Mouse (Mus musculus) gastrocnemius, adult 2 months (tissue): ENCODE data around the gene Rpl10l. TPM values are rescaled to one million over a fixed set of nuclear protein-coding genes. Genes with fewer than 3 reads are reported as not detected.

Experiments used
- DNase-seq: peaks from one replicate; pipeline ENCODE4 v3.0.0; 2022
- H3K27ac ChIP-seq: fragments of 200-600 bp; 2 replicates; pipeline ENCODE4 v1.8.1; 2022; ENCODE audit warnings: mild to moderate bottlenecking
- H3K4me3 ChIP-seq: fragments of 200-600 bp; 2 replicates; pipeline ENCODE4 v1.8.1; 2022; ENCODE audit warnings: mild to moderate bottlenecking, moderate library complexity
- CTCF ChIP-seq: fragments of 200-600 bp; IDR thresholded peaks from 2 replicates; pipeline ENCODE4 v1.8.1; 2022; ENCODE audit warnings: antibody characterized with exemption, mild to moderate bottlenecking, moderate library complexity
- intact Hi-C: fragments of 180-260 bp; cut with DNase I; formaldehyde crosslinking; loops from one replicate; pipeline ENCODE4 v1.15.1; 2025
- long read RNA-seq, 2 experiments: library from polyadenylated mRNA; stranded (forward); transcript quantifications; one replicate each; pipeline ENCODE4 v2.0.0; 2021
- total RNA-seq, 2 experiments: library from RNA; stranded (reverse); gene quantifications; 2 replicates each; pipeline ENCODE4 v1.2.3; 2021

Gene Rpl10l
- not detected for total RNA-seq
- long read RNA-seq, experiment 1: 0 reads
- long read RNA-seq, experiment 2: 0 reads

DNA sequence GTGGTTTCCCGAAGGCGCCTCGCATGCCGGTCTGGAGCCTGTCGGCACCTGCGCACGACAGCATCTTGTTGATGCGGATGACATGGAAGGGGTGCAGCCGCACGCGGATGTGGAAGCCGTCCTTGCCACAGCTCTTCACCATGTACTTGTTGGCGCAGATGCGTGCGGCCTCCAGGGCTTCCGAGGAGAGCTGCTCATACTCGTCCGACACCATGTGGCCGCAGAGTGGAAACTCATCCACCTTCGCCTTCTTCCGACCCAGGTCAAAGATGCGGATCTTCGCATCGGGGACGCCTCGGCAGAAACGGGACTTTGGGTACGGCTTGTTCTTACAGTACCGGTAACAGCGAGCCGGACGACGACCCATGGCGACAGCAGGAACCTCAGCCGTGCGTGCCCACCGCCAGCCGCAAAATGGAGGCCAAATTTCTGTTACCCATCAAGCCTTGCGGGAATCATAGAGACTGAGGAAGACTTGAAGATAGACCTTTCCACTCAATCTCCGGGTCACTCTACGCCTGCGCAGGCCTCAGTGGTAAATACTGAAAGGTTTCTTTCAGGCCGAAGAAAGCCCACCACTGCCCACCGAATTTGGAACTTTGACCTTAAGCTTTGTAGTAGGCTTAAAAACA, at the start of gene Rpl10l:
Rpl10l (minus strand) TSS at position 411 of the 632 bp plus-strand sequence.
- no peak for DNase-seq
- no peak within 1 kb of the TSS for H3K4me3 ChIP-seq
- no peak within 1 kb of the TSS for H3K27ac ChIP-seq
- intact Hi-C loops: no loop called here
- no peak for TF ChIP-seq CTCF

DNA sequence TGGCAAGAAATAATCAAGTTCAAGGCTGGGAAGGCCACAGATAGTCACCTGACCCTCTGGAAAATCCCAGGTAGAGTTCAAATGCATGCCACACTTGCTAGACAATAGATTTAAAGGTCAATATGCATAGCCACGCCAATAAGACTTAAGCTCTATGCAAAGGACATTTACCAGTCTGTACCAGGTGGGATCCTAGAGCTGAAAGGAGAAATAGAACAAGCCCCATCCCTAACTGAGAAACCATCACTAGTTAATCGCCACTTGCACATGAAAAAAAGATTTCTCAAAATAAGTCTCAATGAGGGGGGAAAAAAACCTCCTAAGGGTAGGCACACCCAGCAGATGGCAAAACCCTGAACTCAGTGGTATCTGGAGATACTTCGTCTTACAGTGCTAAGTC, 8.3 kb downstream of the Rpl10l start:
- H3K4me3 ChIP-seq: no peak overlapping the region
- no peak for TF ChIP-seq CTCF
- no peak overlapping the region for H3K27ac ChIP-seq
- intact Hi-C loops: no loop called here
- DNase-seq: no peak

DNA sequence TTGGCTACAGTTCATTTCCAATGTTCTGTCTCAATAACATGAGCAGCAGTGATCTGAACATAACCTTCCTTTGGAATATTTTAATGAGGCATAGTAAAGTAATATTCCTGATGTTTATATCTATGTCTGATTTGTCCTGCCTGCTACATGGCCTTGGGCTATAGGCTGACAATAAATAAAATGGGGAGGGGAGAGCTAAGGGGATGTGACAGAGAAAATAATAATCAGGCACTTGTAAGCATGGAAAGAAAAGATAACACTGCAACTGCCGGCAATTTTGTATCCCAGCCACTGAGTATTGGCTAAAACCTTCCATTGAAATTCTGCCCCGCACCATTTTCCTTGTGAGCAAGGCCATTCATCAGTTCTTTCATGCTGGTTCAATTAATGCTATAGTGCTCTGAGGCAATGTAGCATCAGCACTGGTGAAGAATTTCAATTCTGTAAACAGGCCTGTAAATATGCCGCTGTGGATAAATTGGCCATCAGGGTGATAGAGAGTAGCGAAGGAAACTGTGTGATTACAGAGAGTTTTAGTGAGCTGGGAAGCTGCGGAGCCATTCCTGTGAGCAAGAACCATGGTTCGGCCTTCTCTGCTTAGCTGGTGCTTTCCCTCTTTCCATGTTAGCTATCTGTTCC, 38.6 kb downstream of the Rpl10l start:
- DNase-seq: no peak
- TF ChIP-seq CTCF: no peak
- intact Hi-C loops: no loop called here
- Histone ChIP-seq H3K27ac (no peak overlapping the region), H3K4me3 (no peak overlapping the region)

DNA sequence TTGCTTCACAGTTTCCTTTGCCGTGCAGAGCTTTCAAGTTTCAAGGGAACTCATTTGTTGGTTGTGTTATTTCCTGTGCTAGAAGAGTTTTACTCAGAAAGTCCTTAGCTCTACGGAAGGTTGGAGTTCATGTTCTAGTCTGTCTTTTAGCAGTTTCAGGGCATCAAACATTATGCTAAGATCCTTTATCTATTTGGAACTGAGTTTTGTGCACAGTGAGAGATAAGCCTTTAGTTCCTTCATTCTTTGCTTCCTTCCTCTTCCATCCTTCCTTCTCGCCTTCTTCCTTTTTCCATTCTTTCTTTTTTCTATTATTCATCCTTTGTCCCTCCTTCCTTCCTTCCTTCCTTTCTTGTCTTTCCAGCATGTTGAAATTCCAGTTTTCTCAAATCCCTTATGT, 50.0 kb downstream of the Rpl10l start:
- Histone ChIP-seq H3K4me3 (no peak overlapping the region), H3K27ac (no peak overlapping the region)
- DNase-seq: no peak
- intact Hi-C loops: no loop called here
- no peak for TF ChIP-seq CTCF
